Mouse (Mus musculus) liver, embryonic 15.5 days (tissue): ENCODE data around the gene Itga3. TPM values are rescaled to one million over a fixed set of nuclear protein-coding genes. Genes with fewer than 3 reads are reported as not detected.

Source experiments
- polyA plus RNA-seq: library from polyadenylated mRNA; unstranded; fragments of >200 nt; fragmentation: Nextera tagmentation; extraction: Ambion mirVana; gene quantifications from 2 replicates; pipeline ENCODE4 v1.2.1, GENCODE M21; 2015

Gene Itga3
- polyA plus RNA-seq, 1 experiment from 2014 or later, result 2.0 TPM

Other genes with a start within 250 kb of the Itga3 start
- 76.5 and 78.2 TPM in 2 replicates for gene Col1a1, start 140.6 kb downstream of the Itga3 start, polyA plus RNA-seq
- not detected in 2 replicates for gene Hils1, start 109.2 kb downstream of the Itga3 start, polyA plus RNA-seq
- 0.35 and 1.1 TPM in 2 replicates for gene Sgca, start 100.5 kb downstream of the Itga3 start, polyA plus RNA-seq
- gene Ppp1r9b, start 85.8 kb downstream of the Itga3 start, polyA plus RNA-seq, result 8.2 and 8.8 TPM in 2 replicates
- gene Samd14, start 66.9 kb downstream of the Itga3 start, polyA plus RNA-seq, result 33.9 and 39.2 TPM in 2 replicates
- 10.2 and 10.8 TPM in 2 replicates for gene Pdk2, start 35.4 kb downstream of the Itga3 start, polyA plus RNA-seq
- 0.05 TPM in 1 of 2 replicates, not detected in the other for gene Dlx3, start 43.3 kb upstream of the Itga3 start, polyA plus RNA-seq
- 0.07 and 0.09 TPM in 2 replicates for gene Dlx4, start 69.5 kb upstream of the Itga3 start, polyA plus RNA-seq
- gene Tac4, start 184.7 kb upstream of the Itga3 start, polyA plus RNA-seq, result not detected in 2 replicates
- 30.6 and 30.8 TPM in 2 replicates for gene Kat7, start 233.4 kb upstream of the Itga3 start, polyA plus RNA-seq